Mouse (Mus musculus) liver, embryonic 14.5 days (tissue): ENCODE data around the gene Armh4. TPM values are rescaled to one million over a fixed set of nuclear protein-coding genes. Genes with fewer than 3 reads are reported as not detected.

Source experiments
- ATAC-seq: fragments of 200-750 bp; cut with Nextera tagmentation; 2 replicates; pipeline ENCODE4 v1.8.0; 2017; ENCODE audit warnings: moderate number of reproducible peaks, mild to moderate bottlenecking, moderate library complexity; ENCODE audit not compliant: insufficient read depth
- DNase-seq, 3 experiments: peaks; one replicate each; pipeline ENCODE4 v3.0.0-alpha.2; 2012 to 2013; ENCODE audit warnings: low read depth in 3 of 3, low spot score in 3 of 3
- H3K27ac ChIP-seq: fragments of 300-500 bp; sonication (generic); 2 replicates; pipeline ENCODE4 v1.5.1; 2014; ENCODE audit warnings: moderate library complexity, mild to moderate bottlenecking, control low read depth, inconsistent platforms
- H3K27me3 ChIP-seq: fragments of 300-500 bp; sonication (generic); 2 replicates; pipeline ENCODE4 v1.6.1; 2014; ENCODE audit warnings: mild to moderate bottlenecking, low read length, moderate library complexity; ENCODE audit not compliant: control insufficient read depth, insufficient read depth
- H3K36me3 ChIP-seq: fragments of 300-500 bp; sonication (generic); replicated peaks from 2 replicates; pipeline ENCODE4 v1.6.1; 2014; ENCODE audit warnings: low read depth; ENCODE audit not compliant: control insufficient read depth, insufficient read depth
- H3K4me1 ChIP-seq, 2 experiments: fragments of 200-500 bp in 1 of 2; fragments of 300-500 bp in 1 of 2; sonication (generic) in 1 of 2; replicated peaks; 2 replicates each; pipeline ENCODE4 v1.6.1; 2012 to 2014; ENCODE audit warnings: antibody characterized with exemption in 1 of 2, inconsistent platforms in 1 of 2, low read length in 1 of 2; ENCODE audit not compliant: control insufficient read depth in 2 of 2, insufficient read depth in 2 of 2
- H3K4me2 ChIP-seq: fragments of 300-500 bp; sonication (generic); 2 replicates; pipeline ENCODE4 v1.6.1; 2014; ENCODE audit warnings: low read depth, mild to moderate bottlenecking, control low read depth, moderate library complexity
- H3K4me3 ChIP-seq, 2 experiments: fragments of 200-500 bp in 1 of 2; fragments of 300-500 bp in 1 of 2; sonication (generic) in 1 of 2; 2 replicates each; pipeline ENCODE4 v1.5.1; 2012 to 2014; ENCODE audit warnings: low read depth in 2 of 2, low read length in 2 of 2, mild to moderate bottlenecking in 2 of 2, control low read depth in 1 of 2, inconsistent platforms in 1 of 2, moderate library complexity in 1 of 2; ENCODE audit not compliant: insufficient read depth in 1 of 2
- H3K9ac ChIP-seq: fragments of 300-500 bp; sonication (generic); replicated peaks from 2 replicates; pipeline ENCODE4 v1.6.1; 2014; ENCODE audit warnings: mild to moderate bottlenecking, control low read depth, moderate library complexity
- H3K9me3 ChIP-seq: fragments of 300-500 bp; sonication (generic); 2 replicates; pipeline ENCODE4 v1.6.1; 2016; ENCODE audit warnings: low read length, mixed read lengths; ENCODE audit not compliant: control insufficient read depth
- CTCF ChIP-seq: IDR thresholded peaks from 2 replicates; pipeline ENCODE4 v1.5.1; 2016; ENCODE audit warnings: antibody characterized with exemption, low read depth, control low read depth
- EP300 ChIP-seq: IDR thresholded peaks from 2 replicates; pipeline ENCODE4 v1.6.1; 2016; ENCODE audit warnings: antibody characterized with exemption, low read depth
- WGBS: fragments of 180-500 bp; shearing (Covaris S2); extraction: QIAGEN DNeasy Blood & Tissue Kit; methylation state at CpG from one replicate; pipeline ENCODE4 v1.1.7; 2014; ENCODE audit not compliant: insufficient replicate concordance; 5-methylcytosine and 5-hydroxymethylcytosine counted together
- polyA plus RNA-seq, 2 experiments: library from polyadenylated mRNA; depleted of rRNA in 1 of 2; stranded (reverse) in 1 of 2; unstranded in 1 of 2; fragments of >200 nt; fragmentation: Nextera tagmentation in 1 of 2; extraction: Ambion mirVana in 1 of 2; gene quantifications; 2 replicates each; pipeline versions ENCODE4 v1.2.1 to v1.2.3; 2012 to 2014

Gene Armh4
- polyA plus RNA-seq, 2 experiments, result 0.22 to 0.36 TPM

- ATAC-seq (no peak), DNase-seq (no peak)
- Histone ChIP-seq H3K27ac (no peak overlapping the region), H3K4me3 (no peak overlapping the region), H3K4me2 (no peak overlapping the region), H3K9me3 (no peaks in the 10 kb centered on the region), H3K4me1 (no peaks in the 10 kb centered on the region), H3K9ac (no peak overlapping the region), H3K27me3 (no peaks in the 10 kb centered on the region), H3K36me3 (no peaks in the 10 kb centered on the region)
- whole genome bisulfite sequencing, result 36% methylated on average over 4 of the region's 4 CpGs
- TF ChIP-seq EP300 (no peak), CTCF (no peak)
Observed at GRCm38 (mm10) chr14:49723361-49724054, 59.7 kb downstream of the Armh4 start.

GRCm38 (mm10) chr14:49722782-49723181, 60.4 kb downstream of the Armh4 start:
- H3K9me3 ChIP-seq, result no peaks in the 10 kb centered on the region
- no peak overlapping the region for H3K4me3 ChIP-seq
- H3K27ac ChIP-seq, result no peak overlapping the region
- H3K9ac ChIP-seq, result no peak overlapping the region
- no peaks in the 10 kb centered on the region for H3K27me3 ChIP-seq
- no peak overlapping the region for H3K4me2 ChIP-seq
- no peaks in the 10 kb centered on the region for H3K36me3 ChIP-seq
- TF ChIP-seq CTCF (no peak), EP300 (no peak)
- ATAC-seq (no peak), DNase-seq (no peak)
- H3K4me1 ChIP-seq, result no peaks in the 10 kb centered on the region
- WGBS, result 22% methylated on average over 3 of the region's 3 CpGs

- H3K9ac ChIP-seq, result no peak overlapping the region
- H3K4me1 ChIP-seq, result no peaks in the 10 kb centered on the region
- no peak overlapping the region for H3K4me3 ChIP-seq
- TF ChIP-seq EP300 (no peak), CTCF (no peak)
- H3K4me2 ChIP-seq, result no peak overlapping the region
- H3K36me3 ChIP-seq, result no peaks in the 10 kb centered on the region
- H3K27me3 ChIP-seq, result no peaks in the 10 kb centered on the region
- ATAC-seq (no peak), DNase-seq (no peak)
- H3K27ac ChIP-seq, result no peak overlapping the region
- no peaks in the 10 kb centered on the region for H3K9me3 ChIP-seq
- 17% methylated on average over 1 of the region's 1 CpGs for WGBS
Observed at GRCm38 (mm10) chr14:49721281-49721680, 61.9 kb downstream of the Armh4 start.

GRCm38 (mm10) chr14:49719678-49720077, 63.5 kb downstream of the Armh4 start:
- Histone ChIP-seq H3K9ac (no peak overlapping the region), H3K36me3 (no peaks in the 10 kb centered on the region), H3K27ac (no peak overlapping the region), H3K4me2 (no peak overlapping the region), H3K9me3 (no peaks in the 10 kb centered on the region), H3K4me1 (no peaks in the 10 kb centered on the region), H3K27me3 (no peaks in the 10 kb centered on the region), H3K4me3 (no peak overlapping the region)
- DNase-seq (no peak), ATAC-seq (no peak)
- TF ChIP-seq EP300, result no peak

- no peak overlapping the region for H3K9ac ChIP-seq
- no peak for TF ChIP-seq EP300
- TF ChIP-seq CTCF, result 0 out of 2 replicates have a peak, but pooled peaks have one; percentile 8
- WGBS, result 27% methylated on average over 3 of the region's 3 CpGs
- H3K36me3 ChIP-seq, result no peaks in the 10 kb centered on the region
- H3K27ac ChIP-seq, result no peak overlapping the region
- no peaks in the 10 kb centered on the region for H3K27me3 ChIP-seq
- DNase-seq (no peak), ATAC-seq (no peak)
- H3K4me3 ChIP-seq, result no peak overlapping the region
- no peak overlapping the region for H3K4me2 ChIP-seq
- no peaks in the 10 kb centered on the region for H3K9me3 ChIP-seq
- no peaks in the 10 kb centered on the region for H3K4me1 ChIP-seq
Observed at GRCm38 (mm10) chr14:49711016-49711415, 72.2 kb downstream of the Armh4 start.
